ENCODE assay signal across 14 mouse cellular contexts in the genomic region with DNA sequence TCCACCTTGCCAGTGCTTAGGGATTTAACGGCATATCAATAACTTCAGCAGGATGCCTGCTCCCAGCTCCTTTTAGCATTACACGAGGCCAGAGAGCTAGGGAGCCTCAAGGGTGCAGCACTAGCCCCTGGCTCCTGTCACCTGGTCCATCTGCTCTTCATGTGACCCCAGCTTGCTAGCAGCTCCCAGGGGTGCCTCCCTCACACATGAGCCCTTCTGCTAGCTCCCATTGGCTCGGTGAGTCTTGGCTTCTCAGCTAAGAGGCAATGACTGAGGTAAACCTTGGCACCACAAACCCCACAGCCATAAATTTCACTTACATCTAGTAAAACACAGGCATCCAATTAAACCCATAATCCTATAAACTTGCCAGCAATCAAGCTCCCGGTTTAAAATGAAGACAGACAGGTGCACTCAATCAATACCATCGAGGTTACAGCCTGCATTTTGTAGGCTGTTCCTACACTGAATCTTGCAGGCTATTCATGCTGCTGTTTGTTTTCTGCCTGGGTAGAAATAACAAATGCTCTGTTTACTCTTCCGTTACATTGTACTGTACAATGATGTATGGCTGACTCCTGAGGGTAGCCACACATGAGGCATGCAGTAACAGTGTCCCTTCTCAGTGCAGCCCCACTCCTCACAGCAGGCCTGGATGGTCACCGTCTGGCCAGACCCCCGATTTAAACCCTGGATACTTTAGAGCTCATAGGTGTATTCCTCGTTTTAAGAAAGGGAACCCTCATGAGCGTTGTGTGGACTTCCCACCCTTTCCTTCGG.
DNase-seq lines count a peak whose midpoint lies in the region; ATAC-seq and TF ChIP-seq lines count a peak whose summit lies in the region.
"Had no signal": no experiment of that assay in that cellular context is flagged by ENCODE, and none has a peak within 500 bp of the region (broad histone marks: within the 10 kb centered on the region; RNA-seq: fewer than 3 reads in every experiment).

No protein-coding gene starts in this region.

- no peak overlapping the region for H3K4me3 ChIP-seq in forebrain, embryonic 12.5 days (replicated peaks)
- H3K4me3 ChIP-seq in forebrain, embryonic 10.5 days, result no peak overlapping the region
- H3K4me3 ChIP-seq in stomach, embryonic 14.5 days (ENCODE audit: low read depth, low read length), result no peak overlapping the region
- H3K4me3 ChIP-seq in stomach, postnatal 0 days (ENCODE audit: low read depth, low read length), result no peak overlapping the region
- H3K4me3 ChIP-seq in limb, embryonic 13.5 days, result no peak overlapping the region
- H3K4me3 ChIP-seq in heart, adult 2 months, result no peak overlapping the region

- DNase-seq in forebrain, embryonic 10.5 days (ENCODE audit: extremely low spot score, low spot score), result no peak
- DNase-seq in stomach, postnatal 0 days (ENCODE audit: low spot score), result no peak
- no peak for DNase-seq in lung, postnatal 14 days
- no peak for DNase-seq in heart, adult 2 months
- no peak for DNase-seq in kidney, adult 8-10 months
- DNase-seq: B cell, adult 2 months; cerebellum, adult 9-10 months; heart, adult 18-20 months; kidney, adult 11 months; lung, adult 18-20 months; thymus, adult 2 months had no signal

- H3K9me3 ChIP-seq in forebrain, embryonic 12.5 days, result no peaks in the 10 kb centered on the region
- H3K9me3 ChIP-seq in forebrain, embryonic 10.5 days, result no peaks in the 10 kb centered on the region
- no peaks in the 10 kb centered on the region for H3K9me3 ChIP-seq in stomach, embryonic 14.5 days (ENCODE audit: control insufficient read depth, low read depth, low read length)
- no peaks in the 10 kb centered on the region for H3K9me3 ChIP-seq in stomach, postnatal 0 days (ENCODE audit: control insufficient read depth, low read length)
- no peaks in the 10 kb centered on the region for H3K9me3 ChIP-seq in limb, embryonic 13.5 days

- peaks cover 8% of the 10 kb centered on the region for H3K4me1 ChIP-seq in forebrain, embryonic 12.5 days
- peaks cover 19% of the 10 kb centered on the region for H3K4me1 ChIP-seq in forebrain, embryonic 10.5 days
- peaks cover 11% of the 10 kb centered on the region; the same call in 1 of the 2 replicates for H3K4me1 ChIP-seq in stomach, embryonic 14.5 days (ENCODE audit: control insufficient read depth, insufficient read depth, low read length)
- H3K4me1 ChIP-seq in stomach, postnatal 0 days (replicated peaks; ENCODE audit: control insufficient read depth, insufficient read depth), result no peaks in the 10 kb centered on the region
- peaks cover 24% of the 10 kb centered on the region for H3K4me1 ChIP-seq in limb, embryonic 13.5 days
- H3K4me1 ChIP-seq in heart, adult 2 months (ENCODE audit: control insufficient read depth, insufficient read depth, low read length), result no peaks in the 10 kb centered on the region

- intact Hi-C loops in heart, adult 2 months (cut with DNase I), result no loop called here

- H3K36me3 ChIP-seq in forebrain, embryonic 12.5 days (replicated peaks), result no peaks in the 10 kb centered on the region
- no peaks in the 10 kb centered on the region for H3K36me3 ChIP-seq in forebrain, embryonic 10.5 days (replicated peaks)
- H3K36me3 ChIP-seq in stomach, embryonic 14.5 days (ENCODE audit: control insufficient read depth, insufficient read depth, low read length), result no peaks in the 10 kb centered on the region
- H3K36me3 ChIP-seq in stomach, postnatal 0 days (ENCODE audit: control insufficient read depth, insufficient read depth, low read length), result no peaks in the 10 kb centered on the region
- no peaks in the 10 kb centered on the region for H3K36me3 ChIP-seq in limb, embryonic 13.5 days
- no peaks in the 10 kb centered on the region for H3K36me3 ChIP-seq in heart, adult 2 months (ENCODE audit: control insufficient read depth, insufficient read depth, low read length)

- no peak overlapping the region for H3K27ac ChIP-seq in forebrain, embryonic 12.5 days
- no peak overlapping the region; the same call in 1 of the 2 replicates for H3K27ac ChIP-seq in forebrain, embryonic 10.5 days
- no peak overlapping the region for H3K27ac ChIP-seq in stomach, embryonic 14.5 days (ENCODE audit: low read length)
- no peak overlapping the region for H3K27ac ChIP-seq in stomach, postnatal 0 days (replicated peaks)
- H3K27ac ChIP-seq in limb, embryonic 13.5 days, result no peak overlapping the region
- H3K27ac ChIP-seq in heart, adult 2 months, result no peak overlapping the region

- WGBS in forebrain, embryonic 12.5 days, result 64% methylated on average over 11 of the region's 11 CpGs
- 70% methylated on average over 11 of the region's 11 CpGs for WGBS in forebrain, embryonic 10.5 days
- 43% methylated on average over 11 of the region's 11 CpGs for WGBS in stomach, embryonic 14.5 days
- 43% methylated on average over 11 of the region's 11 CpGs for WGBS in stomach, postnatal 0 days
- WGBS in limb, embryonic 13.5 days, result 36% methylated on average over 11 of the region's 11 CpGs
- WGBS in heart, adult 2 months, result 62% methylated on average over 11 of the region's 11 CpGs

- H3K4me2 ChIP-seq in forebrain, embryonic 12.5 days, result no peak overlapping the region
- no peak overlapping the region for H3K4me2 ChIP-seq in stomach, embryonic 14.5 days (replicated peaks; ENCODE audit: low read depth, low read length)
- no peak overlapping the region for H3K4me2 ChIP-seq in stomach, postnatal 0 days (replicated peaks; ENCODE audit: low read depth)
- peak overlapping the region; percentile 32; the same call in 1 of the 2 replicates for H3K4me2 ChIP-seq in limb, embryonic 13.5 days (replicated peaks)

- no peaks in the 10 kb centered on the region for H3K27me3 ChIP-seq in forebrain, embryonic 12.5 days
- no peaks in the 10 kb centered on the region for H3K27me3 ChIP-seq in forebrain, embryonic 10.5 days (ENCODE audit: poor library complexity, severe bottlenecking)
- no peaks in the 10 kb centered on the region for H3K27me3 ChIP-seq in stomach, embryonic 14.5 days (ENCODE audit: control insufficient read depth, insufficient read depth, low read length)
- H3K27me3 ChIP-seq in stomach, postnatal 0 days (ENCODE audit: control insufficient read depth, insufficient read depth, low read length), result no peaks in the 10 kb centered on the region
- H3K27me3 ChIP-seq in limb, embryonic 13.5 days, result peaks cover 26% of the 10 kb centered on the region
- no peaks in the 10 kb centered on the region for H3K27me3 ChIP-seq in heart, adult 2 months (ENCODE audit: control insufficient read depth, insufficient read depth, low read length)

- TF ChIP-seq EP300 in stomach, postnatal 0 days (optimal IDR thresholded peaks at IDR 0.05), result no peak
- TF ChIP-seq EP300 in heart, adult 2 months (IDR thresholded peaks at IDR 0.05; ENCODE audit: insufficient read depth, low read depth, low read length), result no peak

- H3K9ac ChIP-seq in forebrain, embryonic 12.5 days, result no peak overlapping the region
- no peak overlapping the region for H3K9ac ChIP-seq in stomach, embryonic 14.5 days (replicated peaks; ENCODE audit: low read depth, low read length)
- no peak overlapping the region for H3K9ac ChIP-seq in stomach, postnatal 0 days (ENCODE audit: low read length)
- peak overlapping the region; percentile 35; the same call in 1 of the 2 replicates for H3K9ac ChIP-seq in limb, embryonic 13.5 days
- H3K9ac ChIP-seq in heart, adult 2 months (ENCODE audit: low read depth, low read length), result no peak overlapping the region

- 0 out of 2 replicates have a peak, but pooled peaks have one; percentile 67 for ATAC-seq in forebrain, embryonic 12.5 days (ENCODE audit: low FRiP score)
- 0 out of 2 replicates have a peak, but pooled peaks have one; percentile 37 for ATAC-seq in stomach, embryonic 14.5 days (ENCODE audit: insufficient number of reproducible peaks, insufficient read depth, low FRiP score, low read depth)
- ATAC-seq in stomach, postnatal 0 days (ENCODE audit: low FRiP score, low TSS enrichment), result no peak
- peak; percentile 66 for ATAC-seq in limb, embryonic 13.5 days (ENCODE audit: low FRiP score, low read depth)

- no peaks in the 10 kb centered on the region for H3K79me2 ChIP-seq in heart, adult 2 months (replicated peaks; ENCODE audit: control insufficient read depth, insufficient read depth, low read length)

- no peak for TF ChIP-seq POLR2A in heart, adult 2 months (IDR thresholded peaks at IDR 0.05; ENCODE audit: insufficient read depth, low read depth, low read length)

- TF ChIP-seq CTCF in stomach, postnatal 0 days (IDR thresholded peaks at IDR 0.05; ENCODE audit: low read depth), result no peak
- TF ChIP-seq CTCF in heart, adult 2 months (IDR thresholded peaks at IDR 0.05), result no peak
